Mouse (Mus musculus) urinary bladder, adult 18-20 months (tissue): Measurements from ENCODE around the gene Klhl35.
"Not testable (repeated sequence)": the region's sequence is repeated elsewhere in the genome, so short reads cannot be mapped to it uniquely, and the experiment has no call there.

ENCODE experiments used
- DNase-seq, 2 experiments: peaks; one replicate each; pipeline ENCODE4 v3.0.0; 2022; ENCODE audit warnings: low spot score in 2 of 2, mixed read lengths in 2 of 2

Klhl35 gene

DNA sequence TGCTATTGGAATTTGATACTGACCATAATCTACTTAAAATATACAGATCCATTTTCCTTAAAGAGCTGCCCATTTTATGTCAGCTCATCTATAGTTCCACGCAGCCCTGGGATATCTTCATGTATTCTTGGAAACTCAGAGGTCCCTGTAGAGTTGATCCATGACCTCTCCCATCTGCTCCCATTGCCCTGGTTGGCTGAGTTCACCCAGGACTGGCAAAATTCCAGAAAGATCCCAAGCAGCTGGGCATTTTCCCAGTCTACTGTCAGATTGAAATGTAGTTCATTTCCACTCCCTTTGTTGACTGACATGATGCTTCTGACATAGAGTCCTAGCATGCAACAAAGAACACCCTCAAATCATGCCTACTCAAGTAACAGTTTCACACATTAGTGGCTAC lies 33.3 kb downstream of the Klhl35 start:
- DNase-seq: no peak

DNA sequence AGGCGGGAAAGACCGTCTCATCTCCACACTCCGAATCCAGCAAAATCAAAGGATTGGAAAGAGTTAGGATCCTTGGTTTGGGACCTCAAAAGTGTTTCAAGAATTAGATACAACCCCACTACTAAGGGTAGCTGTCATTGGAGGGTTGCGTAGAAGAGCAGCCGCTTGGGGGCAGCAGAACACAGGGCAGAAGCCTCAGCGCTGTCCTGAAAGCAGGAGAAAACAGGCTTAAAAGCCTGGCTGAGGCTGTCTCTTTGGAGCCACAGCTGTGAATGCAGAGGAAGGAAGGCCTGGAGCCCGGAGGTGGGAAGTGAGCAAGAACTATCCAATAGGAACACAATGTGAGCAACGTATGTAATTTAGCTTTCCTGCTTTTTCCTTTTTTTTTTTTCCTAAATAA lies 34.4 kb downstream of the Klhl35 start:
- DNase-seq: peak; percentile 56 to 57

DNA sequence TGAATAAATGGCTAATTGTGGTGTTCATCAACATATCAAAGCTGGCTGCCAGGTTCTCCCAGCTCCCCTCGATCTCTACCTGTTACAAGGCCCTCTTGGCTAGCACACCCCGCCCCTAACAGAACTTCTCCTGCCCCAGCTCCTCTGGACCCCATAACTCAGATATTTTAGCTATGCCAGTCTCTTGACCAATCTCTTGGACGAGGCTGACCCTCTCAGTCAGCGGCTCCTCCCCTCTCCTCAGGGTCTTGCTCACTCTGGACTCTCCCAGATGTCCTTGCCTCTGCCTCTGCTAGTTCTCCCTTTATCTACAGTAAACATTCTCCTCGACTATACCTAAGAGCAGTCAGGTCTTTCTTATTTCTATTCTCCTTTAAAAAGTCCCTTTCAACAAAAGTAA lies 34.9 kb downstream of the Klhl35 start:
- DNase-seq: no peak

DNA sequence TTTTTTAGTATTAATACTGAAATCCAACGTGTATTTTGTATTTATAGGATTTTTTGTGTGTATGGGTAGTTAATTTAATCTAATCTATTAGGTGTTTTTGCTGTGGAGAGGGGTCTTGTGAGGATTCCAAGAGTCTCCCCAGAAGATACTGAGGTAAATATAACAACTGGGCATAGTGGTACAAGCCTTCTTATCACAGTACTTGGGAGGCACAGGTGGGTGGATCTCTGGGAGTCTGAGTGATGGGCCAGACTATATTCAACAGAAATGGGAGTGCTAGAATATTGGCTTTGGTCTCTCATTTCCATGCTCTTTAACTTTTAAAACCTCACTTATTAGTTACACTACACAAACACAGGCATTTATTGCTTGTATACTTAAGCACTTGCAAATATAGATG lies 35.3 kb downstream of the Klhl35 start:
- no peak for DNase-seq

DNA sequence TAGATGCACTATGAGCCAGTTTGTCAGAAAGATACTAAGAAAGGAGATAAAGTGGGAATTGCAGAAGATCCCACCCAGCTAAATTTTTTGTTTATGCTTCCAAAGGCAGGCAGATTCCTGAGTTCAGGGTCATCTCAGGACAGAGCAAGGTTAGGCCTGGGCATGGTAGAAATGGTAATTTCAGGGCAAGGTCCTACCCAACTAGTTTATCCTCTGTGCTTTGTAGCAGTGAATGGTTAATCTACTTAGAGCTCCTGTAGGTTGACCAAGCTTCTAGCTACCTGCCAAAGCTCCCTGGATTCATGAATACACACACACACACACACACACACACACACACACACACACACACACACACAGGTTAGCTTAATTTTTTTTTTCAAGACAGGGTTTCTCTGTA lies 38.8 kb downstream of the Klhl35 start:
- DNase-seq: no peak

DNA sequence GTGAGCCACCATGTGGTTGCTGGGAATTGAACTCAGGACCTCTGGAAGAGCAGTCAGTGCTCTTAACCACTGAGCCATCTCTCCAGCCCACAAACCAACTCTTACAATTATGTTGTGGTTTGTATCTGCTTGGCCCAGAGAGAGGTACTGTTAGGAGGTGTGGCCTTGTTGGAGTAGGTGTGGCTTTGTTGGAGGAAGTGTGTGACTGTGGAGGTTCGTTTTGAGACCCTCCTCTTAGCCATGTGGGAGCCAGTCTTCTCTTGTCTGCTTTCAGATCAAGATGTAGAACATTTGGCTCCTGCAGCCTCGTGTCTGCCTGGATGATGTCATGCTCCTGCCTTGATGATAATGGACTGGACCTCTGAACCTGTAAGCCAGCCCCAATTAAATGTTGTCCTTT lies 42.4 kb downstream of the Klhl35 start:
- DNase-seq: not testable (repeated sequence)

DNA sequence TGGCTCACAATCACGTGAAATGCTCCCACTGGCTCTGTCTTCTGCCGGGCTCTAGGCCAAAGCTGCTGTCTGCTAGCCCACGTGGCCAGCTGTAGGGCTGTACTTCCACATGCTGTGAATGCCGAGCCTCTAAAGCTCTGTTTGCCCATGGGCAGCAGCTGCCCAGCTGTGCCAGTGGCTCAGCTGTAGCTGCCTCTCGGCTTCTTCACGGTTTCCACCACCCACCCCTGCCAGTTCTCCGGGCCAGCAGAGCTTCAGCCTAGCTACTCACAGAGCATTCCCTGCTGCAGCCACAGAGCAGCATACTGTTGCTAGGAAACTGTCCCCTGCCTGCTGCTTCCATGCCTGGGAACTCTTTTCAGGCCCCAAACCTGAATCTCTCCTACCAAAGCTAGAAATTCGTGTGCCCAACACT lies 44.3 kb downstream of the Klhl35 start:
- no peak for DNase-seq

DNA sequence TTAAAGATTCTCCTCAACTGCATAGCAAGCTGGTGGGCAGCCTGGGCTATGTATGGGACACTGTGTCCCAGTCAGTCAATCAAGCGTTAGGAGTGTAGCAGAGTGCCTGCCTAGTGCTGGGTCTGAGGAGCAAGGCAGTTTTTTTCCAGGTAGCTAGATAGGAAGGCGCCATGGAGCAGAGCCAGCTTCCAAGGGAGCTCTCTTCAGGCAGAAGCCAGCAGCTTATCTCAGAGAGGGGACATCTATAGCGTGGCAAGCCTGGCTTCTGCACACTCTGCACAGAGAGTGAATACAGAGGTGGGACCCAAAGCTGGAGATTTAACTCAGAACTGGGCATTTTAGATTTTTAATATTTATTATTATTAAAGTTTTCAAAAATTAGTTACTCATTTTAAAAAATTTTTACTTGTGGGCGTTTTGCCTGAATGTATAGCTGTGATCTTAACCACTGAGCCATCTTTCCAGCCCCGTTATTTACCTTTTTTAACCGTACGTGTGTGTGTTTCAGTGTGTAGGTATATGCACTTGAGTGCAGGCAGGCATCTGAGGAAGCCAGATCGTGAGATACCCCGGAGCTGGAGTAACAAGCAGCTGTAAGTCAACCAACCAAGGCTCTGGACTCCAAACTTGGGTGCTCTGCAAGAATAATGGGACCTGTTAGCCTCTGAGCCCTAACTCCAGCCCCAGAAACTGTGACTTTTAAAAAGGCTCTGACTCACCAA lies 50.4 kb downstream of the Klhl35 start:
- no peak for DNase-seq

DNA sequence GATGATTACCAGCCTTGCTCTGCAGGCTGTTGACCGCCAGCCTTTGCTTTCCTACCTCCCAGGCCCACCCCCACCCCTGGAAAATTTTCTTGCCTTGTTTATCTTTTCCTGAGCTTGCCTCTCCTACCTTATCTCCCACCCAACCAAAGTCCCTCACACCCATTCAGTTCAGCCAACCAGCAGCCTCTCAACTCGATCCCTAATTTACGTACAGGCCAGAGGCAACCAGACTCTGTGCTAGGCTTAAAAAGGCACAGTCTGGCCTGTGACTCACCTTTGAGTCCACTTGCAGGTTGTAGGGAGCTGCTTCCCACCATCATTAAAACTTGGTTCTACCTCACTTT lies 51.0 kb downstream of the Klhl35 start:
- DNase-seq: no peak

DNA sequence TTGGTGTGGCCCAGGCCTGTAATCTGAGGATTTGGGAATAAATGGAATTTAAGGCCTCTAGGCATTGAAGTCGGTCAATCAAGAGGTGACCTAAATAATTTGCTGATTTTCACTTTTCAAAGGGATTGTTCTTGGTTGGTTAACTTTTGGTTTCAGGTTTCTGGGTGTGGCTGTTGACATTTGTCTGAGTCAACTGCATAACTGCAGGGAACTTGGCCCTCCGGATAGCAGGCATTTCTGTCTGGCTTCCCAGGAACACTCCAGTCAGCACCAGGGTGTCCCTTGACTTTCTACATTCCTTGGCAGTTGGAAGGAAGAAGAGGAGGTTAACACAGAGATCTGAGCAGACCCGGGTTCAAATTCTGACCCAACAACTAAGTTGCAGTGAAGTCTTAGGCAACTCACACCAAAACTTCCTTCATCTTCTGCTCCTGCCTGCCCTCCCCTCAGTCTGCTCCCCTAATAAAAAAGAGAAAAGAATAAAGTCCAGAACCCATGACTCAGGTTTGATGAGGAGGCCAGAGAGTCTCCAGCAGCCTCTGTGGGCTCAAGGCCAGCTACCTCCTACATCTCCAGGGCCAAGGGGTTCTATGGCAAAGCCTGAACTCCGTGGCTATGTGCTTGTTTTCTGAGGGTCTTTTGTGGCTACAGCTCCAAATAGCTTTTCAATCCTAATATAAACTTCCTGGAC lies 53.3 kb downstream of the Klhl35 start:
- DNase-seq: peak in 1 of 2 experiments; percentile 42

DNA sequence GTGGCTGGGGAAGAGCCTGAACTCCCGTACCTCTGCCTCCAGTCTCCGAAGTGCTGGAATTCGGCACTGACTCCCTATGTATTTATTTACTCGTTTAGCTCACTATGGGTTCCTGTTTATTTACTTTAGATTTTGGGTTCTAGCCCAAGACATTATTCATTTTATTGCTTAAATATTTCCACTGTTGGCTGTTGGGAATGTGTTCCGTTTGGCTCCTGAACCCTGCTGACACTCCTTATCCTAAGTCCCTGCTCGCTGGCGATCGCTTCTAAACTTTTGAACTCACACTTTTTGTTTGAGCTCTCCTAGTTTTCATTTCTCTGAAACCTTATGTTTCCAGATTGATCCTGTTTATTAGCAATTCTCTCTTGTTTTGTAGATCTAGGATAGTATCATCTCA lies 57.3 kb downstream of the Klhl35 start:
- no peak for DNase-seq
